Mouse (Mus musculus) lung, adult 2 months (tissue): Measurements from ENCODE around the gene Gm10840.

Experiments
- CTCF ChIP-seq: fragments of 200-500 bp; IDR thresholded peaks from 2 replicates; pipeline ENCODE4 v1.5.1; 2011; ENCODE audit warnings: mild to moderate bottlenecking, low read length, control low read depth; ENCODE audit not compliant: insufficient read depth
- POLR2A ChIP-seq: fragments of 200-500 bp; IDR thresholded peaks from 2 replicates; pipeline ENCODE4 v1.6.1; 2011; ENCODE audit warnings: low read depth, mild to moderate bottlenecking, control low read depth, low read length, borderline replicate concordance; ENCODE audit errors: extremely low read depth

DNA sequence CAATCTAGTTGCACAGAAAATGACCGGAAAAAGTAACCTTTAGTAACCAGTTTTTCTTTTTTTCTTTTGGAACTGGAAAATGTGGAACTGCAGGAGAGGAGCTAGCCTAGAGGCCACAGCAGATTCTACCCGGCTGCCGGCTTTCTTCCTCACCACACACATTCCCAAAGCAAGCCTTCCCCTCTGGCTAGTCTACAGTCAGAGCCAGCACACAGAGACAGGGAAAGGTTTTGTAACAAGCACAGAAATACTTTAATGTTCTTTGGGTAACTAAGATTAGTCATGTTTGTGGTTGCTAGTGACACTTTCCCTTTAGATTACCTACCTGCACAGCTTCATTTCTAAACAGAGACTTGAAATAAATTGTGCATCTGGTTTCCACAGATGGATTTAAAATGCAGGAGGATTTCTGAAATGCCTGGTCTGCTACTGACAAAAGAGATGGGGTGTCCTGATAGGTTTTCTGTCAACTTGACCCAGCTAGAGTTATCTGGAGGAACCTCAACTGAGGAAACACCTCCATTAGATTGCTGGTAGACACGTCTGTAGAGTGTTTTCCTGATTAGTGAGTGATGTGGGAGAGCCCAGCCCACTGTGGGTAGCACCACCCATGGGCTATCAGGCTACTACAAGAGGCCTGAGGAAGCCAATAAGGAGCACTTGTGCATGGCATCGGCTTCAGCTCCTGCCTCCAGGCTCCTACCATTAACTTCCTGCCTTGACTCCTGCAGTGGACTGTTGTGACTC, 17.6 kb downstream of the Gm10840 start:
- TF ChIP-seq CTCF: no peak
- TF ChIP-seq POLR2A: no peak
